Mouse (Mus musculus): ENCODE results near the gene Olfr1019.

DNA sequence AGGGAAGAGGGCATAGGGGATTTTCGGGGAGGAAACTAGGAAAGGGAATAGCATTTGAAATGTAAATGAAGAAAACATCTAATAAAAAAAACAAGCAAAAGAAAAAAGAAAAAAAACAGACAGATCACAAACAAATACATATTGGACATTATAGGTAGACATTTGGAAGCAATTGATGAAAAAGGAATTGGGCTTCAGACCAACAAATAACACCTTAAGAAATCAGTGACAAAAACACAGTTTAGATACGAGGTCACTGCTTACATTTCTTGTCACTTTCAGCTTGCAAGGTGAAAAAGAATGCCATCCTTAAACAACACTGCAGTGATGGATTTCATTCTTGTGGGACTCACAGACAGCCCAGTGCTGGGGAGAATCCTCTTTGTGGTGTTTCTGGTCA is 23.0 kb upstream of the Olfr1019 start, which contains the start of gene Olfr1022:
- TF ChIP-seq POLR2A (IDR thresholded peaks at IDR 0.05; ENCODE audit: low read depth, low read length) (no peak), CTCF (conservative IDR thresholded peaks at IDR 0.05 in 1 of 2, IDR thresholded peaks at IDR 0.05 in 1 of 2; ENCODE audit: low read depth in 2 of 2, low read length in 2 of 2) (no peak), KAT2A (IDR thresholded peaks at IDR 0.05; ENCODE audit: insufficient replicate concordance, low read length) (no peak), MAFK (IDR thresholded peaks at IDR 0.05; ENCODE audit: insufficient replicate concordance, low read length) (no peak), ZC3H11A (IDR thresholded peaks at IDR 0.05; ENCODE audit: low read depth, low read length) (no peak), MAX (IDR thresholded peaks at IDR 0.05; ENCODE audit: low read length) (no peak), POLR2AphosphoS2 (IDR thresholded peaks at IDR 0.05; ENCODE audit: low read depth, low read length) (no peak), CHD2 (IDR thresholded peaks at IDR 0.05; ENCODE audit: low read length) (no peak), HCFC1 (IDR thresholded peaks at IDR 0.05; ENCODE audit: low read depth, low read length) (no peak), ZKSCAN1 (IDR thresholded peaks at IDR 0.05; ENCODE audit: borderline replicate concordance, low read depth, low read length) (no peak), MXI1 (IDR thresholded peaks at IDR 0.05; ENCODE audit: low read depth, low read length) (no peak)
